Comparison of ENCODE assay signal across 32 mouse cellular contexts in the genomic region with DNA sequence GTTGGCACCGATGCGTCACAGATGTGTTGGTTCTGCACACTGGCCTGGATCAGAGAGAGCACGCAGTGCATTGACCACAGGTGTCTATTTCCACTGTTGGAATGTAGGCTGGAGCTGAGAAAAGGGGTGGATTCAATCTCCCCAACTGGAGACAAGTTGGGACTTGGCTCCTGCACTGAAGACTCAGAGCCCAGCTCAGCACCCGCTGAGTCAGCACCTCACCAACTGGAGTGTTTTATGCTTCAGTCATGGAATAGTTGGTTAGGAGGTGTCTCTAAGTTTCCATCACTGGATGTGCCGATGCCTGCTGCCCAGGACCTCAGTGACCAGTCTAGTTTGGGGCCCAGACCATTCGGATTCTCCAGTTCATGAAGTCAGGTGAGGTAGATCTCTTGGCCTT. TPM values are rescaled to one million over a fixed set of nuclear protein-coding genes. Genes with fewer than 3 reads are reported as not detected.
A peak's percentile ranks its signal among the peaks of the same experiment; 100 is the strongest.
DNase-seq lines count a peak whose midpoint lies in the region; ATAC-seq and TF ChIP-seq lines count a peak whose summit lies in the region.
"Had no signal": no experiment of that assay in that cellular context is flagged by ENCODE, and none has a peak within 500 bp of the region (broad histone marks: within the 10 kb centered on the region; RNA-seq: fewer than 3 reads in every experiment).

No protein-coding gene starts in this region.

- DNase-seq in liver (peak; percentile 32), ES-E14 (ENCODE audit: low read depth, low spot score) (no peak)
- DNase-seq in liver, postnatal 0 days = no peak
- peak; percentile 62 for DNase-seq in urinary bladder, postnatal 14 days (ENCODE audit: low spot score)
- no peak for DNase-seq in urinary bladder, postnatal 4 days (ENCODE audit: low spot score in 2 of 2)
- DNase-seq in liver, embryonic 13.5 days = no peak
- DNase-seq: adrenal gland, adult 2 months; adrenal gland, postnatal 14 days; B cell, adult 2 months; cerebellum, adult 11 months; cerebellum, adult 2 months; cerebellum, adult 9-11 months; cerebellum, postnatal 25 days; gastrocnemius, postnatal 10 days; gastrocnemius, postnatal 36 days; heart, adult 2 months had no signal

- no peak overlapping the region for H3K9ac ChIP-seq in liver, postnatal 0 days (replicated peaks)
- no peak overlapping the region for H3K9ac ChIP-seq in ES-E14 (ENCODE audit: insufficient read depth, low read depth, low read length, poor library complexity, severe bottlenecking)
- no peak overlapping the region for H3K9ac ChIP-seq in liver, embryonic 13.5 days
- H3K9ac ChIP-seq in kidney, embryonic 16.5 days (replicated peaks; ENCODE audit: low read length) = no peak overlapping the region
- H3K9ac ChIP-seq: embryonic facial prominence, embryonic 13.5 days; forebrain, embryonic 13.5 days; hindbrain, embryonic 12.5 days; hindbrain, embryonic 15.5 days had no signal

- WGBS in liver, postnatal 0 days (ENCODE audit: insufficient replicate concordance) = 85% methylated on average over 6 of the region's 6 CpGs
- 82% methylated on average over 6 of the region's 6 CpGs for WGBS in liver, embryonic 13.5 days (ENCODE audit: insufficient replicate concordance)
- WGBS in kidney, embryonic 16.5 days = 85% methylated on average over 6 of the region's 6 CpGs

- H3K4me3 ChIP-seq in liver, postnatal 0 days (ENCODE audit: low read depth, low read length) = no peak overlapping the region
- H3K4me3 ChIP-seq in ES-E14 (ENCODE audit: insufficient read depth in 1 of 2, low read depth in 1 of 2, low read length in 2 of 2, poor library complexity in 1 of 2, severe bottlenecking in 1 of 2) = no peak overlapping the region
- no peak overlapping the region for H3K4me3 ChIP-seq in liver, embryonic 13.5 days (replicated peaks)
- H3K4me3 ChIP-seq in kidney, embryonic 16.5 days (ENCODE audit: low read length) = no peak overlapping the region
- H3K4me3 ChIP-seq: embryonic facial prominence, embryonic 13.5 days; forebrain, embryonic 10.5 days; forebrain, embryonic 13.5 days; heart, adult 2 months; hindbrain, embryonic 12.5 days; hindbrain, embryonic 15.5 days had no signal

- peaks cover 10% of the 10 kb centered on the region for H3K4me1 ChIP-seq in liver, postnatal 0 days (ENCODE audit: insufficient read depth)
- peaks cover 5 to 8% of the 10 kb centered on the region in 2 experiments; a peak in 2 of 4 replicates for H3K4me1 ChIP-seq in ES-E14 (ENCODE audit: control insufficient read depth in 2 of 2, insufficient read depth in 2 of 2, low read length in 2 of 2, poor library complexity in 1 of 2)
- H3K4me1 ChIP-seq in liver, embryonic 13.5 days (replicated peaks) = peaks cover 48% of the 10 kb centered on the region
- 0 out of 2 replicates have a peak, but pooled peaks cover 4% of the 10 kb centered on the region for H3K4me1 ChIP-seq in kidney, embryonic 16.5 days (ENCODE audit: insufficient read depth, low read length)

- no peak for ATAC-seq in liver, postnatal 0 days
- no peak for ATAC-seq in liver, embryonic 13.5 days (ENCODE audit: low read depth)
- ATAC-seq in kidney, embryonic 16.5 days (ENCODE audit: low FRiP score, low TSS enrichment) = no peak
- ATAC-seq: forebrain, embryonic 13.5 days; forebrain, embryonic 16.5 days had no signal

- TF ChIP-seq EP300 in liver, postnatal 0 days (IDR thresholded peaks at IDR 0.05; ENCODE audit: low read depth) = no peak

- H3K4me2 ChIP-seq in liver, postnatal 0 days (ENCODE audit: low read depth, low read length) = no peak overlapping the region
- H3K4me2 ChIP-seq in liver, embryonic 13.5 days = no peak overlapping the region
- H3K4me2 ChIP-seq in kidney, embryonic 16.5 days (replicated peaks; ENCODE audit: low read depth, low read length) = no peak overlapping the region
- H3K4me2 ChIP-seq: embryonic facial prominence, embryonic 13.5 days; forebrain, embryonic 13.5 days; heart, embryonic 11.5 days; hindbrain, embryonic 12.5 days; hindbrain, embryonic 15.5 days had no signal

- no peaks in the 10 kb centered on the region for H3K9me3 ChIP-seq in liver, postnatal 0 days (ENCODE audit: low read length)
- no peaks in the 10 kb centered on the region for H3K9me3 ChIP-seq in ES-E14 (ENCODE audit: control insufficient read depth, insufficient read depth, low read depth, low read length)
- H3K9me3 ChIP-seq in liver, embryonic 13.5 days (replicated peaks) = no peaks in the 10 kb centered on the region
- H3K9me3 ChIP-seq in kidney, embryonic 16.5 days (ENCODE audit: low read length) = no peaks in the 10 kb centered on the region
- H3K9me3 ChIP-seq: embryonic facial prominence, embryonic 13.5 days; forebrain, embryonic 10.5 days; forebrain, embryonic 13.5 days; hindbrain, embryonic 12.5 days; hindbrain, embryonic 15.5 days had no signal

- no peaks in the 10 kb centered on the region for H3K27me3 ChIP-seq in liver, postnatal 0 days (ENCODE audit: insufficient read depth, low read length)
- H3K27me3 ChIP-seq in liver, embryonic 13.5 days = no peaks in the 10 kb centered on the region
- no peaks in the 10 kb centered on the region for H3K27me3 ChIP-seq in kidney, embryonic 16.5 days (ENCODE audit: insufficient read depth, low read length)
- H3K27me3 ChIP-seq: embryonic facial prominence, embryonic 13.5 days; forebrain, embryonic 13.5 days; hindbrain, embryonic 12.5 days; hindbrain, embryonic 15.5 days had no signal

- in situ Hi-C loops in ES-E14 (cut with MboI; ENCODE audit: low sequenced_read_pairs in 2 of 2, unreplicated experiment in 2 of 2) = no loop called here

- TF ChIP-seq CTCF in liver, postnatal 0 days (IDR thresholded peaks at IDR 0.05; ENCODE audit: low read depth) = no peak

- H3K36me3 ChIP-seq in liver, postnatal 0 days (replicated peaks; ENCODE audit: insufficient read depth, low read length) = no peaks in the 10 kb centered on the region
- no peaks in the 10 kb centered on the region; the same call in 1 of the 2 replicates for H3K36me3 ChIP-seq in ES-E14 (ENCODE audit: control insufficient read depth, insufficient read depth, low read length, poor library complexity, severe bottlenecking)
- no peaks in the 10 kb centered on the region for H3K36me3 ChIP-seq in liver, embryonic 13.5 days
- H3K36me3 ChIP-seq in kidney, embryonic 16.5 days (ENCODE audit: insufficient read depth, low read length) = no peaks in the 10 kb centered on the region
- H3K36me3 ChIP-seq: embryonic facial prominence, embryonic 13.5 days; forebrain, embryonic 10.5 days; hindbrain, embryonic 12.5 days; hindbrain, embryonic 15.5 days had no signal

- H3K27ac ChIP-seq in liver, postnatal 0 days (ENCODE audit: low read depth) = no peak overlapping the region
- no peak overlapping the region for H3K27ac ChIP-seq in ES-E14 (ENCODE audit: insufficient read depth, low read depth, low read length, poor library complexity, severe bottlenecking)
- H3K27ac ChIP-seq in liver, embryonic 13.5 days = peak overlapping the region; percentile 26; the same call in 1 of the 2 replicates
- H3K27ac ChIP-seq in kidney, embryonic 16.5 days (ENCODE audit: low read length) = no peak overlapping the region
- H3K27ac ChIP-seq: embryonic facial prominence, embryonic 13.5 days; forebrain, embryonic 10.5 days; forebrain, embryonic 13.5 days; heart, adult 2 months; hindbrain, embryonic 12.5 days; hindbrain, embryonic 15.5 days had no signal

TF ChIP-seq in ES-E14, 5 proteins besides CTCF, POLR2A, EP300 and RAD21:
- TF ChIP-seq MAFK (IDR thresholded peaks at IDR 0.05; ENCODE audit: insufficient read depth, low read depth, low read length) (peak; percentile 81; the same call in 1 of the 2 replicates), HCFC1 (IDR thresholded peaks at IDR 0.05; ENCODE audit: borderline replicate concordance, insufficient read depth, low read length) (no peak), CHD2 (IDR thresholded peaks at IDR 0.05; ENCODE audit: low read depth, low read length) (no peak)

RNA-seq across cellular contexts. Expression of a gene that starts 4.2 kb away (rescaled TPM):
- 294 and 325 TPM in 2 replicates for polyA plus RNA-seq in liver, postnatal 0 days (2015; fragmentation: Nextera tagmentation; extraction: Ambion mirVana)
- 18.3 and 26.0 TPM in 2 replicates for total RNA-seq in ES-E14 (2012; rRNA removed)
- polyA plus RNA-seq in liver, embryonic 13.5 days (2015; fragmentation: Nextera tagmentation; extraction: Ambion mirVana) = 146 and 178 TPM in 2 replicates
- 62.2 and 62.4 TPM in 2 replicates for polyA plus RNA-seq in kidney, embryonic 16.5 days (2015; fragmentation: Nextera tagmentation; extraction: Ambion mirVana)

RNA-seq across cellular contexts. Expression of a gene that starts 44.3 kb away (rescaled TPM):
- not detected in 2 replicates for polyA plus RNA-seq in liver, postnatal 0 days (2015; fragmentation: Nextera tagmentation; extraction: Ambion mirVana)
- total RNA-seq in ES-E14 (2012; rRNA removed) = 0.53 and 1.9 TPM in 2 replicates
- not detected in 2 replicates for polyA plus RNA-seq in liver, embryonic 13.5 days (2015; fragmentation: Nextera tagmentation; extraction: Ambion mirVana)
- not detected in 2 replicates for polyA plus RNA-seq in kidney, embryonic 16.5 days (2015; fragmentation: Nextera tagmentation; extraction: Ambion mirVana)
- total RNA-seq: adrenal gland, adult 2 months; adrenal gland, postnatal 14 days; adrenal gland, postnatal 4 days; common myeloid progenitor, adult 5-6 weeks; gastrocnemius, adult 18-20 months; gastrocnemius, postnatal 10 days; gastrocnemius, postnatal 36 days; granulocyte monocyte progenitor cell, adult 5-6 weeks; heart, adult 2 months; heart, postnatal 25 days; hematopoietic stem cell, adult 5-6 weeks had no signal
- polyA plus RNA-seq: adrenal gland, adult 2 months; cerebellum, adult 2 months; embryonic facial prominence, embryonic 13.5 days; forebrain, embryonic 10.5 days; forebrain, embryonic 13.5 days; forebrain, embryonic 16.5 days; heart, adult 2 months; heart, embryonic 11.5 days; heart, embryonic 14.5 days; heart, postnatal 0 days; hindbrain, embryonic 12.5 days had no signal

RNA-seq across cellular contexts. Expression of a gene that starts 44.4 kb away (rescaled TPM):
- polyA plus RNA-seq in liver, postnatal 0 days (2015; fragmentation: Nextera tagmentation; extraction: Ambion mirVana) = 0.14 and 0.18 TPM in 2 replicates
- 1.3 and 2.3 TPM in 2 replicates for total RNA-seq in ES-E14 (2012; rRNA removed)
- polyA plus RNA-seq in liver, embryonic 13.5 days (2015; fragmentation: Nextera tagmentation; extraction: Ambion mirVana) = 0.06 TPM in 2 replicates
- polyA plus RNA-seq in kidney, embryonic 16.5 days (2015; fragmentation: Nextera tagmentation; extraction: Ambion mirVana) = not detected in 2 replicates
- total RNA-seq: adrenal gland, adult 2 months; common myeloid progenitor, adult 5-6 weeks; gastrocnemius, adult 18-20 months; gastrocnemius, postnatal 10 days; gastrocnemius, postnatal 36 days; granulocyte monocyte progenitor cell, adult 5-6 weeks; heart, adult 2 months; heart, postnatal 25 days; hematopoietic stem cell, adult 5-6 weeks had no signal
- polyA plus RNA-seq: adrenal gland, adult 2 months; embryonic facial prominence, embryonic 13.5 days; forebrain, embryonic 10.5 days; forebrain, embryonic 13.5 days; forebrain, embryonic 16.5 days; heart, adult 2 months; heart, embryonic 11.5 days; heart, embryonic 14.5 days; hindbrain, embryonic 12.5 days; hindbrain, embryonic 15.5 days had no signal

Comparison
In these comparisons a context has a peak if more than half of its experiments do, and no peak if none do; other contexts are left out.
1. DNase-seq: peak in liver (single experiment) and urinary bladder, postnatal 14 days (single experiment); none in liver, postnatal 0 days (single experiment), urinary bladder, postnatal 4 days (0 of 2), ES-E14 (single experiment) and liver, embryonic 13.5 days (single experiment).